Mouse (Mus musculus): ENCODE measurements at regions not wholly inside any gene's neighbourhood (a gene's known extent, or its start where the extent isn't known, plus 50 kb on each side); places are given as distances from the start of the nearest gene placed in this dataset.

DNA sequence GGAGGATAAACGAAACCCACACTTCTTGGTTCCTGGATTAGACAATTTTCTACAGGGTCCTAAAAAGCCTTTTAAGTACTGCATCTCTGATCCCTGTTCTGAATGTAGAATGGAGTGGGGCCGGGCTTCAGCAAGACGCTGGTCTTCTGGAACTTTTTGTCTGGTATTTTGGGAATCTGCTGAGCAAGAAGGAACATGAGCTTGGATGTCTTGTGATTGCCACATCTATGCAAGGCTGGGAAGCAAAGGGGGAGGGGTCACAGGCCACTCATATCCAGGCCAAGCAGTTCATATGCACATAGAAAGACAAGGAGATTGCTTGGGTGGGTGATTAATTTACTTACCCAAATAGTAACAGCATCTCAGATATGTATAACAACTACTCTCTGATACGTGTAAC, 121.5 kb downstream of the Evx1 start:
- ATAC-seq (ENCODE audit: low FRiP score), result no peak
- Histone ChIP-seq H3K27me3 (no peaks in the 10 kb centered on the region), H3K4me1 (replicated peaks) (no peaks in the 10 kb centered on the region), H3K4me2 (no peak overlapping the region), H3K4me3 (no peak overlapping the region), H3K9me3 (no peaks in the 10 kb centered on the region), H3K9ac (no peak overlapping the region), H3K27ac (no peak overlapping the region), H3K36me3 (no peaks in the 10 kb centered on the region)
- 79% methylated on average over 4 of the region's 4 CpGs for WGBS

DNA sequence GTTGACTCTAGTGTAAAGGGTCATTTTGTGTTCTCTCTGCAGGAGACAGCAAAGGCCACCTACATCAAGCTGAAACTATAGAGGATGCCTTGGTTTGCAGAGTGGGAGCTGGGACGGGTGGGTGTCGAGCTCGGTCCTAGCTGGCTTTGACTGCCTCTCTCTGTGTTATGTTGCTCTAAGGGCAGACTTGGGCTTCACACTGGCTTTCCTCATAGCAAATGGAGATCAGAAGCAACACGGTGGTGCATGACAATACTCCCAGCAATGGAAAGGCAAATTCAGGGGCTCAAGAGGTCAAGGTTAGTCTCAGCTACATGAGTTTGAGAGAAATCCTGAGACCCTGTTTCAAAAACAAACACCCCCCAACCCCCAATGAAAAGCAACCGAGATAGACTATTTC, 122.1 kb downstream of the Evx1 start:
- H3K27me3 ChIP-seq, result no peaks in the 10 kb centered on the region
- no peaks in the 10 kb centered on the region for H3K36me3 ChIP-seq
- no peak overlapping the region for H3K4me3 ChIP-seq
- H3K27ac ChIP-seq, result no peak overlapping the region
- no peaks in the 10 kb centered on the region for H3K9me3 ChIP-seq
- no peak overlapping the region for H3K4me2 ChIP-seq
- WGBS, result 85% methylated on average over 5 of the region's 5 CpGs
- ATAC-seq (ENCODE audit: low FRiP score), result no peak
- no peaks in the 10 kb centered on the region for H3K4me1 ChIP-seq (replicated peaks)
- H3K9ac ChIP-seq, result no peak overlapping the region

GRCm38 (mm10) chr6:52438366-52438765, 125.1 kb downstream of the Evx1 start:
- no peak for ATAC-seq (ENCODE audit: low FRiP score)
- 66% methylated on average over 8 of the region's 8 CpGs for WGBS
- H3K4me3 ChIP-seq, result no peak overlapping the region

DNA sequence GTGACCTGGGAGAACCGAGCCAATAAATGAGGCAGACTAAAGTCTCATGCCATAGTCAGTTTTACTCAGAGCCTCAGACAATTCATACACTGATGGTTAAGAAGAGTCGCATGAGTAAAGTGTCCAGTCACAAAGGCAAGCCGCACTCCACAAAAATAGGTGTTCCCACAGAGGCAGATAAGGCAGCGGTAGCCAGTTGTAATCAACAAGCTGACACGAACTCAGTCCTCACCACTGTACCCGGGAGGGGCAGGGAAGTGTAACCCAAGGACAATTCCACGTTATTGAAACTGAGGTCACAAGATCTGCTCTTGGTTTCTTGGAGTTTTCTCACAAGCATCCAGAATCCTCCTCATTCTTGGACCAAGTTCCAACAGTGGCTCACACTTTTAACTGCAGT, 125.9 kb downstream of the Evx1 start:
- WGBS, result 91% methylated on average over 7 of the region's 7 CpGs
- H3K9ac ChIP-seq, result no peak overlapping the region
- peaks cover 1% of the 10 kb centered on the region; the same call in 1 of the 2 replicates for H3K27me3 ChIP-seq
- no peaks in the 10 kb centered on the region for H3K9me3 ChIP-seq
- no peak overlapping the region for H3K4me2 ChIP-seq
- no peak overlapping the region for H3K27ac ChIP-seq
- H3K4me3 ChIP-seq, result no peak overlapping the region
- H3K36me3 ChIP-seq, result no peaks in the 10 kb centered on the region
- peaks cover 8% of the 10 kb centered on the region for H3K4me1 ChIP-seq (replicated peaks)
- ATAC-seq (ENCODE audit: low FRiP score), result no peak

More at GRCm38 (mm10) chr6:52438366-52438765, 125.1 kb downstream of the Evx1 start:
- no peaks in the 10 kb centered on the region for H3K9me3 ChIP-seq
- no peak overlapping the region for H3K4me2 ChIP-seq
- no peaks in the 10 kb centered on the region; the same call in 1 of the 2 replicates for H3K27me3 ChIP-seq
- no peaks in the 10 kb centered on the region for H3K36me3 ChIP-seq
- H3K9ac ChIP-seq, result no peak overlapping the region
- H3K4me1 ChIP-seq (replicated peaks), result peaks cover 4% of the 10 kb centered on the region
- H3K27ac ChIP-seq, result no peak overlapping the region

DNA sequence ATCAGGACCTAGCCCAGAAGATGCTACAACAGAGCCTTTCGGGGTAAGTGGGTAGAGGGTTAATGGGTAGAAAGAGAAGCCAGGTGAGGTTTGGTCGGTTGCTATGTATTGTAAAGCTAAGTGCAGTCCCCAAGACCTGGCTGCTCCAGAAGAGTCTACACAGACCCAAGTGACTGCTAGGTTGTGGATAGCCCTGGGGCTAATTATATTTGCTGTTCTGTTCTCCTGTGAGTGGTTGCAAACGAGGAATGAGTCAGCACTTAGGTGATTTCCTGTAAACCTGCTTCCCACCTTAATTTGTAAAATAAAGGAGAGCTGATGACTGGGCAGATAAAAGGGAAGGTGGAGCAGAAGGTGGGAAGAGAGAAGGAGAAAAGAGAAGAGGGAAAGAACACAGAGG, 126.9 kb downstream of the Evx1 start:
- 78% methylated on average over 3 of the region's 3 CpGs for WGBS
- H3K9me3 ChIP-seq, result no peaks in the 10 kb centered on the region
- no peak overlapping the region for H3K9ac ChIP-seq
- H3K4me3 ChIP-seq, result no peak overlapping the region
- H3K27ac ChIP-seq, result no peak overlapping the region
- peaks cover 8% of the 10 kb centered on the region for H3K4me1 ChIP-seq (replicated peaks)
- peaks cover 3% of the 10 kb centered on the region; the same call in 1 of the 2 replicates for H3K27me3 ChIP-seq
- no peak overlapping the region for H3K4me2 ChIP-seq
- ATAC-seq (ENCODE audit: low FRiP score), result no peak
- no peaks in the 10 kb centered on the region for H3K36me3 ChIP-seq

DNA sequence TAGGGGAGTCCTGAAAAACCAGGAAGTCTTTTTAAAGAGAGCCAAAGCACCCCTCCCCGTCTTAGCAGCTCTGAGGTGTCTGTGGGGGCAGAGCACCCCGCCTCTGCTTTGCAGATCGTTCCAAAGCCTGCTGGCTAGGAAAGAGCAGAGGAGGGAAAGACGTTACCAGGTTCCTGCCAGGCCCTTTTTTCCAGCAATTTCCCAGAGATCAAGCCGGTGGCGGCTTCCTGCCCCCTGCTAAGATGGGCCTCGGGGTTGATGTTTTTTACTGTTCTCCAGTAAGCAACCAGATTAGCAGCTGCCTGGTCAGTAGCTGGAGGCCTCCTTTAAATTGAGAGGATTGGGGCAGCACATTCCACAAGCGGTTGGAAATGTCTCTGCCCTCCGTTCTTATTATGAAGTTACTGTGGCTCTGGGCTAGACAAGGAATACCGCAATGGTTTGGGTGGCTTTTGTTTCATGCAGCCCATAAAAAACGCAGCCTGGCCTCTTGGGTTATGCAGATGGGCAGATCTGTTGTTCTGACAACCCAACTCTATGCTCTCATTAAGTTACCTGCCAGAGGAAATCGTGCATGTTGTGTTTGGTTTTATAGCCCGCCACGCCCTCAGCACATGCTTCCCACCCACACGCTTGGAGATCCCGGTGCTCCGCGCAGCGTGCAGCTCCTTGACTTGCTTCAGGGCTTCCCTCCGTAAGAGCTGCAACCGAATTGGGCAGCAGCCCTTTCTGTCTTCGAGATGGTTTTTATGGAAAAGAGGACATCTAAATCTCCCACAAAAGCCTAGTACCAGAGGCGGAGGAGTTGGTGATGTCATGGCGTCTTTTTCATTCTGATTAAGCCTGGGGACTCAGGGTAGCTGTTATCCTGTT, 130.1 kb downstream of the Evx1 start:
- no peak overlapping the region for H3K9ac ChIP-seq

DNA sequence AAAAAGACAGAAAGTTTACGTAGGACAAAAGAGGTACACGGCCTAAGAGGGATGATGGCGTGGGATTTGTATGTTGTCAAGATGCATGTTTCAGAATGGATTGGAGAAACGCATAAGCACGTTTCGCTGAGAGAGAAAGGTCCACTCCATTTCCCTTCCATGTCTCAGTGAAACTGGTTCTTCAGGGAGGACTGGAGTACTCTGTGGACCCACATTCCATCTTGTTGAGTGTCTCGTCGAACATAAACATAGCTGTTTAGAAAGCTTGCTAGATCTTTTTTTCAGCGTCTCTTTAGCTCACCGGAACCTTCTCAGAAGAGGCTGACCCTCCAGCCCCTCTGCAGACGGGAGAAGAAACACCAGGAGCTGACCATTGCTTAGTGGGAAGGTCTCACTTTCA, 145.5 kb downstream of the Evx1 start:
- Histone ChIP-seq H3K27ac (no peak overlapping the region), H3K4me2 (no peak overlapping the region), H3K27me3 (no peaks in the 10 kb centered on the region; the same call in 1 of the 2 replicates), H3K4me3 (no peak overlapping the region), H3K4me1 (replicated peaks) (no peaks in the 10 kb centered on the region), H3K9ac (no peak overlapping the region), H3K9me3 (0 out of 2 replicates have a peak, but pooled peaks cover 4% of the 10 kb centered on the region), H3K36me3 (no peaks in the 10 kb centered on the region; the same call in 1 of the 2 replicates)
- 92% methylated on average over 11 of the region's 11 CpGs for WGBS
- ATAC-seq (ENCODE audit: low FRiP score), result no peak

More for the DNA sequence above, 130.1 kb downstream of the Evx1 start:
- ATAC-seq (ENCODE audit: low FRiP score), result no peak
- Histone ChIP-seq H3K4me1 (replicated peaks) (peaks cover 8% of the 10 kb centered on the region), H3K4me3 (no peak overlapping the region), H3K9me3 (no peaks in the 10 kb centered on the region), H3K27ac (no peak overlapping the region), H3K27me3 (peaks cover 3% of the 10 kb centered on the region; the same call in 1 of the 2 replicates), H3K36me3 (no peaks in the 10 kb centered on the region), H3K4me2 (peak overlapping the region; percentile 24; the same call in 1 of the 2 replicates)
- 47% methylated on average over 24 of the region's 24 CpGs for WGBS

DNA sequence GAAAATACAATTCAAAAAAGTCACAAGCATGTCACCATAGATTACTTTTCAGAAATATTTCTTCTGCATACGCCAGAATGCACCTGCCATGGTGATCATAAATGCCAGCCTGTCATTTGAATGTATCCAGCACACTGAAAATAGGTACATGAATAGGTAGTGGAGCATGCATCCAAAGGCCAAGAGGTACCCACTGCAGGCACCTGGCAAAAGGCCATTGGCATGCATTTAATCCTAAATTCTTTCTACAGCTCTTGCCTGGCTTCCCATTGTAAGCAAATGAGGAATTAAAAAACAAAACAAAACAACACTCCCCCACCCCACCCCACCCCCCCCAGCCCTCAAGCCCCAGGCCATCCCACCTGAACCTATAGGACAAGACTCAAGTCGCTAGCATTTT, 147.9 kb downstream of the Evx1 start:
- Histone ChIP-seq H3K27me3 (no peaks in the 10 kb centered on the region), H3K4me1 (replicated peaks) (no peaks in the 10 kb centered on the region), H3K27ac (no peak overlapping the region), H3K9me3 (0 out of 2 replicates have a peak, but pooled peaks cover 4% of the 10 kb centered on the region), H3K4me3 (no peak overlapping the region), H3K4me2 (no peak overlapping the region), H3K9ac (no peak overlapping the region), H3K36me3 (no peaks in the 10 kb centered on the region; the same call in 1 of the 2 replicates)
- 79% methylated on average over 2 of the region's 2 CpGs for WGBS
- ATAC-seq (ENCODE audit: low FRiP score), result no peak

GRCm38 (mm10) chr6:52463369-52463768, 150.1 kb downstream of the Evx1 start:
- no peaks in the 10 kb centered on the region for H3K27me3 ChIP-seq
- ATAC-seq (ENCODE audit: low FRiP score), result no peak
- no peaks in the 10 kb centered on the region for H3K4me1 ChIP-seq (replicated peaks)
- H3K36me3 ChIP-seq, result no peaks in the 10 kb centered on the region
- no peak overlapping the region for H3K4me2 ChIP-seq
- H3K9ac ChIP-seq, result no peak overlapping the region
- no peak overlapping the region for H3K27ac ChIP-seq
- no peak overlapping the region for H3K4me3 ChIP-seq
- 87% methylated on average over 12 of the region's 12 CpGs for WGBS
- H3K9me3 ChIP-seq, result no peaks in the 10 kb centered on the region

DNA sequence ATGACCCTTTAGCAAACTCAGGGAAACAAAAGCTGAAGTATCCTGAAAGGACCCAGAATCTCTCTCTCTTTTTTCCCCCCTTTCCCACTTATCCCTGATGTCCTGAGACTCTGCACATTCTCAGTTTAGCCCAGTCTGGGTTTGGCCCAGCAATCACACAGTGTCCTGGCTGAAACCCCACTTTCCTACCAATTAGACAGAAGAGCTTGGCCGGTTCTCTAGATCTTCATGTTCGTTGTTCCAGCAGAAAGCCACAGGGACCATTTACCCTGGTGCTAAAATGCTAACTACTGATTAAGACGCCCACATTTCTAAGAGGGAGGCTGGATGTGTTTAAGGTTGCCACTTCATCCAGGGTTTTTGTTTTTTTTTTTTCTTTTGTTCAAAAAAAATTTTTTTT, 151.3 kb downstream of the Evx1 start:
- Histone ChIP-seq H3K9ac (no peak overlapping the region), H3K4me2 (no peak overlapping the region), H3K36me3 (no peaks in the 10 kb centered on the region), H3K27me3 (no peaks in the 10 kb centered on the region), H3K4me3 (no peak overlapping the region), H3K27ac (no peak overlapping the region), H3K4me1 (replicated peaks) (no peaks in the 10 kb centered on the region), H3K9me3 (no peaks in the 10 kb centered on the region)
- WGBS, result 73% methylated on average over 3 of the region's 3 CpGs
- no peak for ATAC-seq (ENCODE audit: low FRiP score)

- H3K27ac ChIP-seq, result no peak overlapping the region
- no peak for ATAC-seq (ENCODE audit: low FRiP score)
- 79% methylated on average over 9 of the region's 9 CpGs for WGBS
- H3K4me3 ChIP-seq, result no peak overlapping the region
- H3K9me3 ChIP-seq, result no peaks in the 10 kb centered on the region
- no peaks in the 10 kb centered on the region for H3K4me1 ChIP-seq (replicated peaks)
- H3K4me2 ChIP-seq, result no peak overlapping the region
- H3K36me3 ChIP-seq, result no peaks in the 10 kb centered on the region
- no peaks in the 10 kb centered on the region for H3K27me3 ChIP-seq
- no peak overlapping the region for H3K9ac ChIP-seq
These were observed 152.7 kb downstream of the Evx1 start for GRCm38 (mm10) chr6:52465834-52466525.

DNA sequence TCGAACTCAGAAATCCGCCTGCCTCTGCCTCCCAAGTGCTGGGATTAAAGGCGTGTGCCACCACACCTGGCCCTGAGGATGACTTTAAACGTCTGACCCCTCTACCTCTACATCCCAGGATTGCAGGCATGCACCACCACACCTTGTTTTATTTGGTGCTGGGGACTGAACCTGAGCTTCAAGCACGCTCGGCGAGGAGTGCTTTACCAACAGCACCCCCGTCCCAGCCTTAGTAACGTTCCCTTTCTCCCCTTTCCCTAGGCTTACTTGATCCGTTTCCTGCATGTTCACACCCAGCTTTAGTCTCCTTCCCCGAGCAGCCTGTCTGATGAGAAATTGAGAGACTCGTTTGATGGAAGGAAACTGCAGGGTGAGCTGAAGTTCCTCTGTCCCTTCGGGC, 157.5 kb downstream of the Evx1 start:
- no peak overlapping the region for H3K27ac ChIP-seq
- H3K4me3 ChIP-seq, result no peak overlapping the region
- H3K27me3 ChIP-seq, result no peaks in the 10 kb centered on the region
- no peak overlapping the region for H3K4me2 ChIP-seq
- no peaks in the 10 kb centered on the region for H3K9me3 ChIP-seq
- no peak overlapping the region for H3K9ac ChIP-seq
- no peaks in the 10 kb centered on the region for H3K36me3 ChIP-seq
- H3K4me1 ChIP-seq (replicated peaks), result peaks cover 6% of the 10 kb centered on the region
- no peak for ATAC-seq (ENCODE audit: low FRiP score)
- WGBS, result 88% methylated on average over 13 of the region's 13 CpGs

All from hindbrain, embryonic 13.5 days (tissue).